Mouse (Mus musculus): ENCODE data around the gene Ell.

DNA sequence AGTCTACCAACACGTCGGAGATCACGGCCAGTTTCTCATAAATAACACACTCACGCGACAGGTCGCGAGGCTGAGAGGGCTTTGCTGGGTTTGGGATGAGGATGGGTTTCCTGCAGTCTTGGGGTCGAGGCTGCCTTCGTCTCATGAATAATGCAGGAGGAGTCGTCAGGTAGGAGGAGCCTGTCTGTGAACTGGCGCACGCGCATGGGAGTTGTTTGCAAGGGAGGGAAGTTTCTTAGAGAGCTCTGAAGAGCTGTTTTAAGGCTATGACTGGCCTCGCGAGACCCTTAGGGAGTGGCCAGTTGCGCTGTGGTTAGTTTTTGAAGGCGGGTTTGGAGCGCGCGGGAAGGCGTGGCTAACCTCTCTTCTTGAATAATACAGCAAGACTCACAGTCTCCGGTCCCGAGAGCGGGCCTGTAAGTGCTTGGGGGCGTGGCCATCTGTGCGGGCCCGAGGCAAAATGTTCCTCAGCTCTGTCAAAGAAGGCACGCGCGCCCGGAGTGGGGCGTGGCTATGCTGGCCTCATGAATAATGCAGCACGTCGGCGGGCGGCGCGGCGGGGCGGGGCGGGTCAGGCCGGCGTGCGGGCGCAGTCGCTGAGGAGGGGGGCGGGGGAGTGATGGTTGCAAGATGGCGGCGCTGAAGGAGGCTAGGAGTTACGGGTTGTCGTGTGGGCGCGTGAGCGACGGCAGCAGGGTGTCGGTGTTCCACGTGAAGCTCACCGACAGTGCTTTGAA, at the start of gene Ell:
- TF ChIP-seq CTCF (IDR thresholded peaks at IDR 0.05; ENCODE audit: low read depth, low read length) (no peak), POLR2A (IDR thresholded peaks at IDR 0.05; ENCODE audit: insufficient read depth, low read length) (peak; percentile 75), EP300 (IDR thresholded peaks at IDR 0.05; ENCODE audit: insufficient read depth, low read depth, low read length) (no peak)
